Mouse (Mus musculus) urinary bladder, postnatal 25 days (tissue): ENCODE data around the gene Arvcf.

Experiments used
- DNase-seq: peaks from one replicate; pipeline ENCODE4 v3.0.0; 2022; ENCODE audit warnings: low spot score

The Arvcf gene

DNA sequence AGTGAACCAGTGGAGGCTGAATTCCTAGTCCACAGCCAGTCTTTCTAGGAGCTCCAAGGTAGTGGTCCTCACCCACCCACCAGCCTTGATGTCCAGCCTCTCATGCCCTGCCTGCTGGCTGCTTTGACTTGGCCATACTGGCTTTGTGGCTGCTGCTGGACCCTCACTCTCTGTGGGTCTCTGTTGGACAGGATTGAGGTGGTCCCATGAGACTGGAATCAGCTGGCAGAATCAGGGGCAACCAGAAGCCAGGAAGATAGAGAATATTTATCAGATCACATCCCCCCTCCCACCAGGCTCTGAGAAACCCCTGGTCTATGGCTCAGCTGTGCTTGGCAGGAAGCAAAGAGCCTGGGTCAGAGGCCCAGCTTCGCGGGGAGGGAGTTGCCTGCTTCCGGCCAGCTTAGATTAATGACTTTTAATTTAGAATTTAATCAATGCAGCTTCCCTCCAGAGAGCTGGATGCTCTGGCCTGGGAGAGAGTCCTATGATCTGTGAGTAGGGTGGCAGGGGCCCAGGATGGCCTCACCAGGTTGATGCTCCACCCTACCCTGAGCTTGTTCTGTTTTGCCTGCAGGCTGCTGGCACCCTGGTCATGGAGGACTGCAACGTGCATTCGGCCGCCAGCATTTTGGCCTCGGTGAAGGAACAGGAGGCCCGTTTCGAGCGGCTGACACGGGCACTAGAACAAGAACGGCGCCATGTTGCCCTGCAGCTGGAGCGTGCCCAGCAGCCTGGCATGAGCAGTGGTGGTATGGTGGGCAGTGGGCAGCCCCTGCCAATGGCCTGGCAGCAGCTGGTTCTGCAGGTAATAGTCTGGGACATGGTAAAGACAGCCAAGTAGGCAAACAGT is 40.8 kb downstream of the Arvcf start:
- no peak for DNase-seq

GRCm38 (mm10) chr16:18390399-18390798 is 42.4 kb downstream of the Arvcf start:
- no peak for DNase-seq

DNA sequence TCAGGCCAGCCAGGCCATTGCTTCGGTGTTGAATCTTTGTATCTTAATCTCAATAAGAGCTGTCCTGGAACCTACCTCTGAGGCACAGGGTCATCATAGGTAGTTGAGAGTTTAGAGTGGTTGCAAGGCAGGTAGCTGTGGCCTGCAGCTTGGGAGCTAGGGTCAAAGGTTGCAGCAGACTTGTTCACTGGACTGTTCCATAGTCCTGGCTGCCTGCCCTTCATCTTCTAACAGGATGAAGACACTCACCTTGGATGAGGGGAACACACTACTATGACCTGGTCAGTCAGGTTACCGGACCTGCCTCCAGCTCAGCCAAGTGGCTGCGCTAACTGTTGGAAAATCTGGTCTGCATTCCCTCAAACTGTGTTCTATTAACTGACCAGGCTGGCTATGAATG is 43.1 kb downstream of the Arvcf start:
- no peak for DNase-seq

DNA sequence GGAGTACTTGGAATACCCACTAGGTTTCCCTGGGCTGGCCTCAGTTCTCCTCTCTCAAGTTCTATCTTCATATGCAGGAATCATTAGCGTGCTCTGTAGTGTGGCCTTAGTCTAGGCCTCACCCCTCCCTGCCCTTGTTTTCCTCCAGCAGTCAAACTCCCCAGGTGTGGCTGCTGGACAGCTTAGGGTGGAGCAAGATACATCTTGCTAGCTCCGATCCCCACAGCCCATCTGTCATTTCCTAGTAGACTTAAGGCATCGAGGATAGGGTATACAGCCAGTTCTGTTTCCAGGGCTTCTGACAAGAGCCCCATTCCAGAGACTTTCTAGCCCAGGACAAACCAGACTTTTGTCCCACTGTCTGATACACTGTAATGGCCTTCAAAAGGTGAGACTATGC is 43.7 kb downstream of the Arvcf start:
- DNase-seq, result no peak

GRCm38 (mm10) chr16:18392469-18393426 is 44.8 kb downstream of the Arvcf start:
- DNase-seq, result peak; percentile 84

DNA sequence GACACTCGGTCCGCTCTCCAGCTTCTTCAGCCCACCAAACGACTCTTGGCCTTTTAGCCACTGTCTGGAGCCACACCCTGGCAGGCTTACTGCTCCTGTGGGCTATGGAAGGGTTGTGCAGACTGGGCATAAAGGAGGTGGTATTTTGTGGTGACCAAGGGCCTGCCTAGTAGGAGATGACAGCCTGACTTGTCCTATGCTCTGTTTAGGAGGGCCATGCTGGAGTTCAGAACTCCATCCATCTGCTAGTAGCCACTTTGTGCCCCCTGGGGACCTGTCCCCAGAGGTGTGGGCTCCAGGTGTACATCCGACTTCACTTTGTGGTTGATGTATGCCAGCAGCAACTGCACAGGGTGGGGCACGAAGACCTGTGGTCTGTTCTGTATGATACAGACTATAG is 45.6 kb downstream of the Arvcf start:
- DNase-seq, result no peak

DNA sequence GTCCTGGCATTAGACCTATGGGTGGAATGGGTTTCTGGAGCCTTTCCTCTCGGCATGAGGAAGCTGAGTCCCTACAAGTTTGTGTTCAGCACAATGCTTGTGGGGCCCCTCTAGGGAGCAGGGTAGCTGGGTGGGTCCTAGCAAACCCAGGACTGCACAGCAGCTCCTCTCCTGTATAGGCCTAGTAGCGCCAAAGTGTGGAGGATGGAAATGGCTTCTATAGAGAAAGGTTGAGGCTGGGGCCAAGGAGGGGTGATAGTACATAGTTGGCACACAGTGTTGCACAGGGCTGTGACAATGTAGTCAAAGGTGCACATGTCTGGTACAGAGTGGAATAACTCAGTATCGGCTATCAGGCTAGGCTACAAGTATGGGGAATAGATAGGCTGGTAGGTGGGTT is 46.1 kb downstream of the Arvcf start:
- no peak for DNase-seq

- no peak for DNase-seq
Measured at GRCm38 (mm10) chr16:18394777-18395619, 47.0 kb downstream of the Arvcf start.

- no peak for DNase-seq
Measured at GRCm38 (mm10) chr16:18395620-18396036, 47.6 kb downstream of the Arvcf start.

DNA sequence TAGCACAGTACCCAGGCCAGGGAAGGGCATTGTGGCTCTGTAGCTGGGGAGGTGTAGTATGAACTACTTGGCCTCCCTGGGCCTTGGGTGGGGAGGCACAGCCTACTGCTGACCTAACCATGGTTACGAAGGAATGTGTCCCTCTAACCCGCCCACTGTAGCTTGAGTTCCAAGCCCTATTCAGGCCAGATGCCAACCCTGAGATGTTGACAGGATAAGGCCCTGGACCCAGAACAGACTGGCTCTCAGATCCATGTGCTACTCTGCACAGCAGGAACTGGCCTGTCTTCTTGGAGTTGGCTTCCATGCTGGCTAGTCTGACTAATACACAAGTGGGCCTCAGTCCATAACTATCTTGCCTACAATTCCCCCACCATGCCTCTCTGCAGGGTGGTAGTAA is 48.2 kb downstream of the Arvcf start:
- DNase-seq, result peak; percentile 44

DNA sequence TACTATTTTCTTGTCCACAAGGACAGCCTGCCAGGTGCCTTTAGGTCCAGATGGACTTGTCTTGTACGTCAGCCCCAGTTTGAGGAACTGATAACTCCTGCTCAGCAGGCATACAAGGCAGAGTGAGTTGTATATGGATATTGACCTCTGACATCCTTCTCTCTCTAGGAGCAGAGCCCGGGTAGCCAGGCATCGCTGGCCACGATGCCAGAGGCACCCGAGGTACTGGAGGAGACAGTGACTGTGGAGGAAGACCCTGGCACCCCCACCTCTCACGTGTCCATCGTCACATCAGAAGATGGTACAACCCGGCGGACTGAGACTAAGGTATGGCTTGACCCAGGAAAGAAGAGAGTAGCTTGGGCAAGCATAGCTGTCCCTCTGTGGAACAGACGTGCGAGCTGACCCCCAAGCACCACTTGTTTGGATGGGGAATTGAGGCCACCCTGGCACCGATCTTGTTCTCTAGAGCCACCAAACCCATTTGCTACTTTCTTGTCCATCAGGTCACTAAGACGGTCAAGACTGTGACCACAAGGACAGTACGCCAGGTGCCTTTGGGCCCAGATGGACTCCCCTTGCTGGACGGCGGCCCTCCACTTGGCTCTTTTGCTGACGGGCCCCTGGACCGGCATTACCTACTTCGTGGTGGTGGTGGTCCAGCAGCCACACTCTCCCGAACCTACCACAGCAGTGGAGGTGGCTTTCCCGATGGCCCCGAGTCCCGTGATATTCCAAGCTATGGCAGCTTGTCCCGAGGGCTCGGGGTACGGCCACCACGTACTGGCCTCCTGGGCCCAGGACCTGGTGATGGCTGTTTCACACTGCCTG is 49.0 kb downstream of the Arvcf start:
- DNase-seq, result no peak

DNA sequence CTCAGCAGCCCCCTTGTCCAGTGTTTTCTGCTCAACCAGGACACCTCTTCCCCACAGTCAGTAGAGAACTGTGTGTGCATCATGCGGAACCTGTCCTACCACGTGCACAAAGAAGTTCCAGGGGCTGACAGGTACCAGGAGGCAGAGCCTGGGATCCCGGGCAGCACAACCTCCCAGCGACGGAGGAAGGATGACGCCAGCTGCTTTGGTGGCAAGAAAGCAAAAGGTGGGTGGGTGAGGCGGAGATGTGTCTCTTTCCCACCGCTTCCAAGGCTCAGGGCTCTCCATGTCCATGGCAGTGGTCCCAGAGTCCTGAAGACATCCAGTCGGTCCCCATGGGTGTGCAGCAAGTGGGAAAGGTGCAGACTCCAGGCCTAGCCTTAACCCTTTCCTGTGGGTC is 52.0 kb downstream of the Arvcf start:
- DNase-seq, result no peak

GRCm38 (mm10) chr16:18400472-18401216 is 52.7 kb downstream of the Arvcf start:
- no peak for DNase-seq

GRCm38 (mm10) chr16:18403285-18403684 is 55.3 kb downstream of the Arvcf start:
- DNase-seq, result no peak

GRCm38 (mm10) chr16:18405091-18405854 is 57.3 kb downstream of the Arvcf start:
- DNase-seq, result no peak

DNA sequence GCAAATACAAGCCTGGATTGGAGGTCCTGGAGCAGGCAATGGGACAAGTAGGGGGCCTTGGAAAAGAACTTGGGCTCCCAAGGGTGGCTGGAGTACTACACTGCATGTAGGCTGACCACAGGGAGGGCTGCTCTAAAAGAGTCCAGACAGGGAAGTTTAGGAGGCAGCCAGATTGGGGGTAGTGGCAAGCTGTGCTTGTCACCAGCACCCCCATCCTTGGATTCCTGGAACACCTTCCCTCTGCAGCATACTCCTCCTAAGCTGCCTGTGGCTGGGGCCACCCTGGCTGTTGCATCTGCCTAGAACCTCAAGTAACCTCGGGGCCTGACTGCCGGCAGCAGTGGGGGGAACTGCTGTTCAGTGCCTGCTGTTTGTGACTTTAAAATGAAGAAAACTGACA is 57.9 kb downstream of the Arvcf start:
- no peak for DNase-seq

GRCm38 (mm10) chr16:18406293-18406692 is 58.3 kb downstream of the Arvcf start:
- peak; percentile 39 for DNase-seq

- no peak for DNase-seq
Measured at GRCm38 (mm10) chr16:18407912-18408311, 59.9 kb downstream of the Arvcf start.

DNA sequence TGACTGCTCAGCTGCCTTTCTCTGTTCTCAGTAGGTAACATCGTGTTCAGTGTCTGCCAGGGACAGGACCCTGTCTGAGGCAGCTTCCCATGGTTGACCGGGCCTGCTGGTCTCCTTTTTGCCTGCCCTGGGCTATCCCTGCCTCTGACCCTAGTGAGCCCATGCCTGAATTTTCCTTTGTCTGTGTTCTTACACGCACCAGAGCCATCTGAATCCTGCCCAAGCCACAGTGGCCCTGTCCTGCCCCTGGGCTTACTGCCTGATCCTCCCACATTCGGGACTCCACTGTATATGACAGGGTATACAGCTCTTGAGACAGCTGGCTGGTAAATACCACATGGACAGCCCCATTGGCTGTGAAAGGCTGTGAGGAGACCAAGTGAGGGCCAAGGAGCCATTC is 61.8 kb downstream of the Arvcf start:
- no peak for DNase-seq

DNA sequence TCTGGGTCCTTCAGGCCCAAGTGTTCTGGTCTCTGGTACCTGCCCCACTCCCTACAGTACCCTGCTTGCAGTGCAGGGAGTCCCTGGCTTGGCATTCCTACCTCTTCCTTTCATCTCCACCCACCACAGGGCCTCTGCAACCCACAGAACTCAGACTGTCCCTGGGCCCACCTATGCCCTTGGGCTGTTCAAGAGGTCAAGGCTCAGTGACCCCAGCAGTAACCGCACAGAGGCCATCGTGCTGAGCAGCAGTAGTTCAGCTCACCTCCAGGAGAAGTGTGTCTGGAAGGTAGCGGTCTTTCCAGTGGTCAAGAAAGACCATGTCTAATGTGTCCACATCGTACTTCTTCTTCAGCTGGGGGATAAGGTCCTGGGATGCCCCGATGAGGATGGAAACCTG is 62.4 kb downstream of the Arvcf start:
- DNase-seq, result no peak
